ENCODE assay signal across 8 mouse cellular contexts in genomic region chr5:138992611-138993370, GRCm38 (mm10). TPM values are rescaled to one million over a fixed set of nuclear protein-coding genes. Genes with fewer than 3 reads are reported as not detected.
DNase-seq lines count a peak whose midpoint lies in the region; ATAC-seq and TF ChIP-seq lines count a peak whose summit lies in the region.

No protein-coding gene starts in this region.

- H3K4me1 ChIP-seq in liver, adult 2 months (ENCODE audit: control insufficient read depth, insufficient read depth, low read length), result peaks cover 14% of the 10 kb centered on the region
- peaks cover 69% of the 10 kb centered on the region for H3K4me1 ChIP-seq in limb, embryonic 12.5 days (replicated peaks)
- H3K4me1 ChIP-seq in neural tube, embryonic 12.5 days, result peaks cover 62% of the 10 kb centered on the region

- H3K27ac ChIP-seq in liver, adult 2 months (replicated peaks; ENCODE audit: insufficient read depth, low read depth, low read length), result no peak overlapping the region
- peak overlapping the region; percentile 19; the same call in 1 of the 2 replicates for H3K27ac ChIP-seq in limb, embryonic 12.5 days
- H3K27ac ChIP-seq in neural tube, embryonic 12.5 days, result no peak overlapping the region

- 22% methylated on average over 59 of the region's 59 CpGs for WGBS in liver, adult 2 months
- WGBS in limb, embryonic 12.5 days, result 2% methylated on average over 57 of the region's 59 CpGs
- WGBS in neural tube, embryonic 12.5 days, result 1% methylated on average over 59 of the region's 59 CpGs

- H3K9me3 ChIP-seq in limb, embryonic 12.5 days, result no peaks in the 10 kb centered on the region
- no peaks in the 10 kb centered on the region for H3K9me3 ChIP-seq in neural tube, embryonic 12.5 days

- no peak for TF ChIP-seq CTCF in liver, adult 2 months (IDR thresholded peaks at IDR 0.05; ENCODE audit: low read depth, low read length)

- no peak for ATAC-seq in limb, embryonic 12.5 days (ENCODE audit: insufficient number of reproducible peaks, insufficient read depth, low FRiP score, low TSS enrichment, low read depth)
- no peak for ATAC-seq in neural tube, embryonic 12.5 days (ENCODE audit: low FRiP score, low read depth)

- peak overlapping the region; percentile 95 for H3K4me2 ChIP-seq in limb, embryonic 12.5 days
- peak overlapping the region; percentile 97 for H3K4me2 ChIP-seq in neural tube, embryonic 12.5 days (replicated peaks)

- no peaks in the 10 kb centered on the region for H3K36me3 ChIP-seq in liver, adult 2 months (ENCODE audit: control insufficient read depth, insufficient read depth, low read length)
- H3K36me3 ChIP-seq in limb, embryonic 12.5 days, result no peaks in the 10 kb centered on the region
- no peaks in the 10 kb centered on the region for H3K36me3 ChIP-seq in neural tube, embryonic 12.5 days

- no peak for TF ChIP-seq POLR2A in liver, adult 2 months (IDR thresholded peaks at IDR 0.05; ENCODE audit: extremely low read depth, insufficient read depth, low read length)

- H3K27me3 ChIP-seq in liver, adult 2 months (ENCODE audit: control insufficient read depth, insufficient read depth, low read length), result no peaks in the 10 kb centered on the region
- H3K27me3 ChIP-seq in limb, embryonic 12.5 days, result peaks cover 91% of the 10 kb centered on the region
- H3K27me3 ChIP-seq in neural tube, embryonic 12.5 days (replicated peaks), result peaks cover 60% of the 10 kb centered on the region

- H3K9ac ChIP-seq in liver, adult 2 months (ENCODE audit: low read depth, low read length), result peak overlapping the region; percentile 55
- peak overlapping the region; percentile 72 for H3K9ac ChIP-seq in limb, embryonic 12.5 days (replicated peaks)
- peak overlapping the region; percentile 75 for H3K9ac ChIP-seq in neural tube, embryonic 12.5 days

- intact Hi-C loops in heart, postnatal 14 days (cut with DNase I), result loop anchor here (5.0 kb wide), 2 partner anchors 135 to 185 kb away; no protein-coding TSS in a partner anchor
- intact Hi-C loops in left cerebral cortex, postnatal 25 days (cut with DNase I), result no loop called here

- H3K4me3 ChIP-seq in liver, adult 2 months (ENCODE audit: insufficient read depth, low read depth, low read length), result peak overlapping the region; percentile 83; the same call in 1 of the 2 replicates
- H3K4me3 ChIP-seq in limb, embryonic 12.5 days (replicated peaks), result peak overlapping the region; percentile 71
- H3K4me3 ChIP-seq in neural tube, embryonic 12.5 days, result peak overlapping the region; percentile 65

- peak; percentile 27 for DNase-seq in liver, adult 2 months (ENCODE audit: extremely low read depth, low read depth, low spot score)
- no peak for DNase-seq in liver
- peak; percentile 56 for DNase-seq in embryo, embryonic 11 days
- peak; percentile 27 to 29 for DNase-seq in heart, postnatal 14 days
- no peak for DNase-seq in left cerebral cortex, postnatal 25 days (ENCODE audit: low spot score in 2 of 2)
- no peak for DNase-seq in right cerebral cortex, postnatal 4 days

- H3K79me2 ChIP-seq in liver, adult 2 months (ENCODE audit: control insufficient read depth, insufficient read depth, low read length), result peaks cover 3% of the 10 kb centered on the region; the same call in 1 of the 2 replicates

RNA-seq across cellular contexts. Expression of gene Pdgfa, which starts 4.4 kb away (rescaled TPM):
- 2.8 and 3.2 TPM in 2 replicates for total RNA-seq in liver, adult 2 months (2014; rRNA removed)
- polyA plus RNA-seq in liver, adult 2 months (2012; rRNA removed), result 1.8 and 3.4 TPM in 2 replicates
- 10 to 100 TPM; 25.6 to 27.9 TPM for total RNA-seq in heart, postnatal 14 days (2021)
- 36.1 and 39.7 TPM in 2 replicates for polyA plus RNA-seq in limb, embryonic 12.5 days (2016; fragmentation: Nextera tagmentation; extraction: Ambion mirVana)
- polyA plus RNA-seq in neural tube, embryonic 12.5 days (2016; fragmentation: Nextera tagmentation; extraction: Ambion mirVana), result 12.1 and 13.8 TPM in 2 replicates
- 10 to 100 TPM; 52.5 to 54.9 TPM for total RNA-seq in left cerebral cortex, postnatal 25 days (2021)

Comparison
In these comparisons a context has a peak if more than half of its experiments do, and no peak if none do; other contexts are left out.
1. DNase-seq: peak in liver, adult 2 months (single experiment), embryo, embryonic 11 days (single experiment) and heart, postnatal 14 days (2 of 2); none in liver (single experiment), left cerebral cortex, postnatal 25 days (0 of 2) and right cerebral cortex, postnatal 4 days (single experiment).
2. Peak in every context shown above with its lines, with median percentiles within 50 percentile points of each other: H3K4me3 ChIP-seq and H3K9ac ChIP-seq.